8 mouse cellular contexts compared by ENCODE assay signal in the genomic region with DNA sequence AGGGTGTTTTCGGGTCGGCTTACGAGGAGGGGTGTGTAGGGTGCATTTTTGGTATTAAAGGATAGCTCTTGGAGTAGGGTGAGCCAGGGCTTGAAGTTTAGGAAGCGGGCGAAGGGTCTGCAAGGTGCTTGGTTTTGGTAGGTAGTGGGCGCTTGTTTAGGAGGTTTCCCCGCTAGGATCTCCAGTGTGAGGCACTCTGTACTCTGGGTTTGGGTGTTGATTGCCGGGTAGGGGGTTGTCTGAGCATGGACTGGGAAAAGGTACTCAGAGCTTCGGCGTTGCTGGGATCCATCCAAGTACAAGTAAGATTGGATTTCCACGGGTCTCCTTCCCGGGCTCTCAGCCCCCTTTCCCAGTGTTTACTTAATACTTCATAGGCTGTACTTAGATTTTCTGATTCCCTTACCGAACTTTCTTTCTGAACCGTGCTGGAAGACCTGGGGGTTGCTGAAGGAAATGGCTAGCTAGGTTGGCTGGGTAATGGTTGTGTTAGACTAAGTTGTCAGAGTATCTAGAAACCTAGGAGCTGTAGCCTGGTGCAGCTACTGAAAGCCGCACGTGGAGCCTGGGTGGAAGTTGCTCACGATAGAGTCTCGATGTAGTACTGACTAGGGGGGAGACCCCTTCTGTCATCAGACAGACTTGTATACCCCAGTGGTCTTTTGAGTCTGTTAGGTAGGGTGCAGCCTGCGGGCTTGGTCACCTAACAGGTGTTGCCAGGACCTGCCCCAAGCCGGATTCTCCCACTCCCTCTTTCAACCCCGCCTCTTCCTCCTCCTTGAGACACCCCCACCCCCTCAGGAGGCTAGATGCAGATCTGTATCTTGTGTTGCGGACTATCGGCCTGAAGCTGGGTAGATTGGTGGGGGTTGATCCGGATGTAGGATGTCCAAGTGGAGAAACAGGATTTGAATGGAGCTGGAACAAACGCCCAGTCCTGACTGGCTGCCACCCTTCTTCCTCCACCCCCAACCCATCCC. TPM values are rescaled to one million over a fixed set of nuclear protein-coding genes. Genes with fewer than 3 reads are reported as not detected.
DNase-seq lines count a peak whose midpoint lies in the region; ATAC-seq and TF ChIP-seq lines count a peak whose summit lies in the region.

No protein-coding gene starts in this region.

- DNase-seq in spleen, adult 2 months (ENCODE audit: low read depth in 1 of 2, low spot score in 2 of 2): peak in 1 of 2 experiments; percentile 24
- no peak for DNase-seq in spleen, postnatal 10 days (ENCODE audit: low spot score in 2 of 2)
- DNase-seq in forebrain, embryonic 10.5 days (ENCODE audit: extremely low spot score, low spot score): no peak
- DNase-seq in lung, embryonic 14.5 days: peak; percentile 47
- DNase-seq in thymus, postnatal 14 days: peak; percentile 52
- no peak for DNase-seq in cerebellum, adult 18-20 months

- H3K4me2 ChIP-seq in intestine, embryonic 15.5 days (replicated peaks): peak overlapping the region; percentile 96
- H3K4me2 ChIP-seq in lung, embryonic 14.5 days: peak overlapping the region; percentile 73

- H3K27me3 ChIP-seq in spleen, adult 2 months (ENCODE audit: control insufficient read depth, insufficient read depth, low read length): no peaks in the 10 kb centered on the region
- H3K27me3 ChIP-seq in forebrain, embryonic 10.5 days (ENCODE audit: poor library complexity, severe bottlenecking): peaks cover 50% of the 10 kb centered on the region
- H3K27me3 ChIP-seq in intestine, embryonic 15.5 days (replicated peaks): no peaks in the 10 kb centered on the region
- no peaks in the 10 kb centered on the region for H3K27me3 ChIP-seq in lung, embryonic 14.5 days (ENCODE audit: insufficient read depth, low read length)

- H3K9ac ChIP-seq in intestine, embryonic 15.5 days: peak overlapping the region; percentile 55
- peak overlapping the region; percentile 56 for H3K9ac ChIP-seq in lung, embryonic 14.5 days

- H3K36me3 ChIP-seq in spleen, adult 2 months (ENCODE audit: control insufficient read depth, insufficient read depth, low read length): peaks cover 21% of the 10 kb centered on the region
- peaks cover 26% of the 10 kb centered on the region for H3K36me3 ChIP-seq in forebrain, embryonic 10.5 days (replicated peaks)
- 0 out of 2 replicates have a peak, but pooled peaks cover 9% of the 10 kb centered on the region for H3K36me3 ChIP-seq in intestine, embryonic 15.5 days
- peaks cover 23% of the 10 kb centered on the region for H3K36me3 ChIP-seq in lung, embryonic 14.5 days (ENCODE audit: insufficient read depth)

- H3K27ac ChIP-seq in spleen, adult 2 months (ENCODE audit: insufficient read depth, low read length): peak overlapping the region; percentile 27; the same call in 1 of the 2 replicates
- H3K27ac ChIP-seq in forebrain, embryonic 10.5 days: peak overlapping the region; percentile 79
- peak overlapping the region; percentile 67 for H3K27ac ChIP-seq in intestine, embryonic 15.5 days
- peak overlapping the region; percentile 61 for H3K27ac ChIP-seq in lung, embryonic 14.5 days (ENCODE audit: low read depth)

- 2% methylated on average over 25 of the region's 25 CpGs for WGBS in spleen, adult 2 months
- WGBS in forebrain, embryonic 10.5 days: 7% methylated on average over 25 of the region's 25 CpGs
- WGBS in intestine, embryonic 15.5 days: 2% methylated on average over 25 of the region's 25 CpGs
- whole genome bisulfite sequencing in lung, embryonic 14.5 days: 1% methylated on average over 25 of the region's 25 CpGs

- ATAC-seq in intestine, embryonic 15.5 days: peak; percentile 6
- peak; percentile 16; the same call in 1 of the 2 replicates for ATAC-seq in lung, embryonic 14.5 days (ENCODE audit: insufficient read depth)
- ATAC-seq in monocyte, adult 5-6 weeks (replicated peaks; ENCODE audit: insufficient number of reproducible peaks, low FRiP score, low TSS enrichment, poor library complexity, severe bottlenecking): no peak

- H3K9me3 ChIP-seq in forebrain, embryonic 10.5 days: no peaks in the 10 kb centered on the region
- H3K9me3 ChIP-seq in intestine, embryonic 15.5 days: no peaks in the 10 kb centered on the region
- H3K9me3 ChIP-seq in lung, embryonic 14.5 days (ENCODE audit: low read depth, low read length): no peaks in the 10 kb centered on the region

- peaks cover 31% of the 10 kb centered on the region for H3K4me1 ChIP-seq in spleen, adult 2 months (ENCODE audit: control insufficient read depth, insufficient read depth, insufficient read length)
- H3K4me1 ChIP-seq in forebrain, embryonic 10.5 days: peaks cover 37% of the 10 kb centered on the region
- H3K4me1 ChIP-seq in intestine, embryonic 15.5 days (replicated peaks): peaks cover 29% of the 10 kb centered on the region
- peaks cover 9% of the 10 kb centered on the region for H3K4me1 ChIP-seq in lung, embryonic 14.5 days (ENCODE audit: insufficient read depth)

- no peak for TF ChIP-seq CTCF in spleen, adult 2 months (IDR thresholded peaks at IDR 0.05; ENCODE audit: extremely low read depth, insufficient read depth, insufficient read length, insufficient replicate concordance)
- no peak for TF ChIP-seq CTCF in lung, embryonic 14.5 days (IDR thresholded peaks at IDR 0.05; ENCODE audit: low read depth)

- H3K4me3 ChIP-seq in spleen, adult 2 months (ENCODE audit: extremely low read depth, insufficient read depth, insufficient read length): peak overlapping the region; percentile 66
- peak overlapping the region; percentile 61 for H3K4me3 ChIP-seq in forebrain, embryonic 10.5 days
- H3K4me3 ChIP-seq in intestine, embryonic 15.5 days (replicated peaks): peak overlapping the region; percentile 55
- peak overlapping the region; percentile 46 for H3K4me3 ChIP-seq in lung, embryonic 14.5 days (ENCODE audit: low read depth, low read length)

- no peak for TF ChIP-seq POLR2A in spleen, adult 2 months (IDR thresholded peaks at IDR 0.05; ENCODE audit: low read depth, low read length)

RNA-seq across cellular contexts. Expression of a gene that starts 13.3 kb away (rescaled TPM):
- 50.3 and 63.8 TPM in 2 replicates for polyA plus RNA-seq in spleen, adult 2 months (2012; rRNA removed)
- 3.7 and 5.2 TPM in 2 replicates for polyA plus RNA-seq in forebrain, embryonic 10.5 days (2016; fragmentation: Nextera tagmentation; extraction: Ambion mirVana)
- polyA plus RNA-seq in intestine, embryonic 15.5 days (2015; fragmentation: Nextera tagmentation; extraction: Ambion mirVana): 7.9 and 8.9 TPM in 2 replicates
- polyA plus RNA-seq in lung, embryonic 14.5 days (2014; fragmentation: Nextera tagmentation; extraction: Ambion mirVana): 8.8 TPM in 2 replicates
- 717 to 1,434 TPM (median 717 TPM) in 3 replicates for total RNA-seq in monocyte, adult 5-6 weeks (2017)

RNA-seq across cellular contexts. Expression of a gene that starts 16.7 kb away (rescaled TPM):
- 24.5 and 29.4 TPM in 2 replicates for polyA plus RNA-seq in spleen, adult 2 months (2012; rRNA removed)
- polyA plus RNA-seq in forebrain, embryonic 10.5 days (2016; fragmentation: Nextera tagmentation; extraction: Ambion mirVana): 77.2 and 77.8 TPM in 2 replicates
- polyA plus RNA-seq in intestine, embryonic 15.5 days (2015; fragmentation: Nextera tagmentation; extraction: Ambion mirVana): 61.1 and 62.0 TPM in 2 replicates
- polyA plus RNA-seq in lung, embryonic 14.5 days (2014; fragmentation: Nextera tagmentation; extraction: Ambion mirVana): 59.1 and 64.7 TPM in 2 replicates
- total RNA-seq in monocyte, adult 5-6 weeks (2017): 52.9 to 72.0 TPM (median 58.7 TPM) in 3 replicates

RNA-seq across cellular contexts. Expression of a gene that starts 25.7 kb away (rescaled TPM):
- 0.12 and 0.25 TPM in 2 replicates for polyA plus RNA-seq in spleen, adult 2 months (2012; rRNA removed)
- polyA plus RNA-seq in forebrain, embryonic 10.5 days (2016; fragmentation: Nextera tagmentation; extraction: Ambion mirVana): 0.07 and 0.27 TPM in 2 replicates
- 4.1 TPM in 2 replicates for polyA plus RNA-seq in intestine, embryonic 15.5 days (2015; fragmentation: Nextera tagmentation; extraction: Ambion mirVana)
- polyA plus RNA-seq in lung, embryonic 14.5 days (2014; fragmentation: Nextera tagmentation; extraction: Ambion mirVana): 41.0 and 41.4 TPM in 2 replicates
- 0.75 to 1.4 TPM in 2 of 3 replicates, not detected in the other for total RNA-seq in monocyte, adult 5-6 weeks (2017)

RNA-seq across cellular contexts. Expression of a gene that starts 43.4 kb away (rescaled TPM):
- 5.6 and 6.5 TPM in 2 replicates for polyA plus RNA-seq in spleen, adult 2 months (2012; rRNA removed)
- 2.6 and 4.1 TPM in 2 replicates for polyA plus RNA-seq in forebrain, embryonic 10.5 days (2016; fragmentation: Nextera tagmentation; extraction: Ambion mirVana)
- 3.9 and 4.8 TPM in 2 replicates for polyA plus RNA-seq in intestine, embryonic 15.5 days (2015; fragmentation: Nextera tagmentation; extraction: Ambion mirVana)
- 7.8 and 10.4 TPM in 2 replicates for polyA plus RNA-seq in lung, embryonic 14.5 days (2014; fragmentation: Nextera tagmentation; extraction: Ambion mirVana)
- total RNA-seq in monocyte, adult 5-6 weeks (2017): 4.9 to 10.8 TPM (median 9.0 TPM) in 3 replicates

Comparison
In these comparisons a context has a peak if more than half of its experiments do, and no peak if none do; other contexts are left out.
1. DNase-seq: peak in lung, embryonic 14.5 days (single experiment) and thymus, postnatal 14 days (single experiment); none in spleen, postnatal 10 days (0 of 2), forebrain, embryonic 10.5 days (single experiment) and cerebellum, adult 18-20 months (0 of 2).
2. H3K27ac ChIP-seq: peak in every context shown above with its lines; median percentile 79 in forebrain, embryonic 10.5 days; 67 in intestine, embryonic 15.5 days; 61 in lung, embryonic 14.5 days; 27 in spleen, adult 2 months.
3. Peak in every context shown above with its lines, with median percentiles within 50 percentile points of each other: H3K4me3 ChIP-seq.